Mouse (Mus musculus) adrenal gland (tissue): ENCODE measurements around the gene Ubxn6.

Source experiments
- intact Hi-C: fragments of 180-260 bp; cut with DNase I; formaldehyde crosslinking; loops from one replicate; pipeline ENCODE4 v1.15.1; 2025

Ubxn6 gene

GRCm38 (mm10) chr17:56027801-56028441 lies 46.9 kb downstream of the Ubxn6 start:
- intact Hi-C loops = no loop called here

- intact Hi-C loops = no loop called here
These were observed 47.9 kb downstream of the Ubxn6 start for GRCm38 (mm10) chr17:56026881-56027280.

- intact Hi-C loops = no loop called here
These were observed 48.5 kb downstream of the Ubxn6 start for GRCm38 (mm10) chr17:56026303-56026702.

GRCm38 (mm10) chr17:56024931-56025330 lies 49.9 kb downstream of the Ubxn6 start:
- intact Hi-C loops = no loop called here

GRCm38 (mm10) chr17:56024476-56024875 lies 50.4 kb downstream of the Ubxn6 start:
- intact Hi-C loops = no loop called here

GRCm38 (mm10) chr17:56023386-56023785 lies 51.4 kb downstream of the Ubxn6 start:
- intact Hi-C loops = no loop called here

- intact Hi-C loops = no loop called here
These were observed 51.9 kb downstream of the Ubxn6 start for GRCm38 (mm10) chr17:56022989-56023290.

GRCm38 (mm10) chr17:56022131-56022988 lies 52.5 kb downstream of the Ubxn6 start:
- intact Hi-C loops = no loop called here

GRCm38 (mm10) chr17:56021161-56021910 lies 53.5 kb downstream of the Ubxn6 start:
- intact Hi-C loops = no loop called here

- intact Hi-C loops = no loop called here
These were observed 54.3 kb downstream of the Ubxn6 start for GRCm38 (mm10) chr17:56020400-56021084.

GRCm38 (mm10) chr17:56018347-56019131 lies 56.3 kb downstream of the Ubxn6 start:
- intact Hi-C loops = no loop called here

- intact Hi-C loops = no loop called here
These were observed 57.0 kb downstream of the Ubxn6 start for GRCm38 (mm10) chr17:56017848-56018247.
